Mouse (Mus musculus) spleen, postnatal 14 days (tissue): Measurements from ENCODE around the gene Olfr872.
"Not testable (repeated sequence)": the region's sequence is repeated elsewhere in the genome, so short reads cannot be mapped to it uniquely, and the experiment has no call there.

Source experiments
- DNase-seq, 2 experiments: peaks; one replicate each; pipeline ENCODE4 v3.0.0; 2021 to 2022; ENCODE audit warnings: low spot score in 2 of 2

The Olfr872 gene

DNA sequence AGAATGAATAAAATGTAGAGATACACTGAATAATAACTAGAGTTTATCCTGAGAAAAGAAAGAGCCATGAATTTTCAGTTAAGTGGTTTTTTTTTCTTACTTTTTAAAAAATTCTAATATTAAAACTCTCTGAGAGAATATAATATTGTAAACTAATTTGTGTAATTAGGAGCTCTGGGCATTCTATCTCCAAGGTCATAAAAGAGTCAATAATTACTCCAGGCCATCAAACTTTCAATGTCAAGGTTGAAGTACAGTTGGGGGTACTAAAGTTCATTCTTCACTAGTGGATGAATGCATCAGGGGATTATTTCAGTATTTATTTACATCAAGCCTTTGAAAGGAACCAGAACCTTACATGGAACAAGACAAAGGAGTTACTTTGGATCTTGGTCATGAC lies at the start of gene Olfr872:
Gene Olfr872 (plus strand): TSS at position 301 of the 400 bp plus-strand sequence.
- DNase-seq: no peak

DNA sequence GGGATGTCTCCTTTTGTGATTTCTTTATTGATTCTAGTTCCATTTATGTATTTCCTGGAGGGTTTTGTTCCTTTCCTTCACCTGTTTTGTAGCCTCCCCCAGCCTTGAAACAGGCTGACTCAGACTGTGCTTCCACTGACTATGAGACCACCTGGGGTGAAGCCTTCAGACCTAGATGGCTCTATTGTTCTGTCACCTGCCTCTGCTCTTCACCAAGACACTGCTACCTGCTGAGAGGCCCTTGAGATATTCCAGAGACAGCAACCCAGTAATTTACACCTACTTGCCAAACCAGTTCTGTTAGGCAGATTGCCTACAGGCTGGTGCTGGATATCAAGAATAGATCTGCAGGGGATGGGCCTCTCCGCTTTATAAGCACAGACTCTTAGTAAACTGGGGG lies 34.8 kb upstream of the Olfr872 start:
- no peak for DNase-seq

DNA sequence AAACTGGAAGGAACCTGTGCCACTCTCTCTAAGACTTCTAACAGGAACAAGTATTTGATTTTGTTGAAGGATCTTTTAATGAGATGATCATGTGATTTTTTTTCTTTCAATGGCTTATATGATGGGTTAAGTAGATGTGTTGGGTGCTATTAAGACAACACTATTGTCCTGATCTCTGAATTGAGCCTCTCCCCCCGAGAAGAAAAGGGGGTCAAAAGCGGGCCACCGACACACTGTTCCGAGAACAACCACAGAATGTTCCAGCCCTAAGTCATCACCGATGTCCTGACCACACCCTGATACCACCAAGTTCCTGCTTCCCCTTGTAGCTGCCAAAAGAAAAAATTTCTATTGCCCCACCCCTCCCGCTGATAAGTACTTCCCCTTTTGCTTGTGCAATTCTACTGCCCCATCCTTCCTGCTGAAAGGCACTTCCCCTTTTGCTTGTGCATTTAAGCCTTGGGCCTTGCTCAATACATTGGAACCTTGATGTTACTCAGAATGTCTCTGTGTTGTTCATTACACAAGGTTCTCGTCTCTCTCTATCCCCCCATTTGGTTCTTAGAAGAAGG lies 33.4 kb upstream of the Olfr872 start:
- not testable (repeated sequence) for DNase-seq

DNA sequence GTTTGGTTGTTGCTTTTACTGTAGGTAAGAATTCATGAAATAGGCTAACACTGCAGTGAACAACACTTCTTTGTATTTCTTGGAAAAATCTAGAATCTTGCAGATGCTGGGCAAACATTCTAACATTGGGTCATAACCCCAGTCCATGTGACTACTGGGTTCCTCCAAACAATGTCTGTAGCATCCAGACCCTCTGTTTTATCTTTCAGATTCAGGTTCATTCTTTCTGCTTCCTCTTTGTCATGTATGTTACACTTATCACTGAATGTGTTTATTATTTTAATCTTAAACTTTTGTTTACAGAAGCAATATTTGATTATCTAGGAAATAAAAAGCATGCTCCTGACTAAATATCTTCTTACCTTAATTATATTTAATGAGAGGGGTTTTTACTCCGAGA lies 26.1 kb upstream of the Olfr872 start:
- DNase-seq: no peak

DNA sequence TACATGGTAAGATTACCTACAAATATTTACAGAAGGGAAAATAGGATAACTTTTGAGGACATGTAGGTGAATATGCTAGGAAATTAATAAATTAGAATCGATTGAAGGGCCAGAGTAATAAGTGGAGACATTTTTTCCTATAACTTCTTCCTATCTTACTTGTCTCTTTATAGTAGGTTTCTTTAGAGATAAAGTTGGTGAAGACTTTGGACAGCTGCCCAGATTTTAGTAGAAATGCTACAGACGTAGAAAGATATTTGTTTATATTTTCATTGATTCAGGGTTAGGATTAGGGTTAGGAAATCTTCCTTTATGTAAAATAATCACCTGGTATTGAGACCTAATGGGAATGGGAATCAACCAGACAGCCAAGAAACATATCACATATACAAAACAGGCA lies 25.4 kb upstream of the Olfr872 start:
- no peak for DNase-seq

DNA sequence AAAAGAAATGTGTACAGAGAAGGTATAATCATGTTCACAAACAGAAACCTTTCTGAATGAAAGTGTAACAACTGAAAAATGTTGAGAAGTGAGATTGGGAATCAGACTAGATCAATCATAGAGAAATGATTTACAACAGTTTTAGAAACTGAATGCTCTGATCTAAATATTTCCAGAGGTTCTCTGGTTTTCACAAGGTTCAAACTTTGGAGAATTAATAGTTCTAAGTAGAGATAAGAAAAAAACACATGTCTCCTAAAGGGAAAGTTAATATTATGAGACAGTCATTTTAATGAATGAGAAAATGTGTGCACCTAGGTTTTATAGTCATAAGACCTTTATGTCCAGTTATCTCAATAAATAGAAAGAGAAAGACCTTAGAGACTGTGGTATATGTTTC lies 25.0 kb upstream of the Olfr872 start, which contains the start of gene Olfr871:
Gene Olfr871 (plus strand): TSS at position 301 of the 400 bp plus-strand sequence.
- DNase-seq: no peak

DNA sequence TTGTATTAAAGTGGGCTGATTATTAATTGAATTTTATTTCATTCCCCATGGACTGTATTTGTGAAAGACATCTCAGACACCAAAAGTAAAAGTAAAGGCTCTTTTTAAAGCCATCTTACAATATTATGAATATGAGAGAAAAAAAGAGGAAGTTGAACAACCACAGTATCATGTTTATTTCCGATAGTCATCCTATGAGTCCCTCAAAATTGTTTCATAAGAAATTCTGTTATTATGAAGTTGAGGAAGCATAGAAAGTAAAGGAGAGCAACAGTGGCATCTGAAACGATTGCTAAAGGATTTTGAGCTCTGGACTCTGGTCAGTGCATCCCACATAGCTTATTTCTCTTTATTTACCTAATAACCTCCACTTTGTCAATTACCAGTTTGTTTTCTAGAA lies 459 bp downstream of the Olfr872 start:
- DNase-seq: no peak

DNA sequence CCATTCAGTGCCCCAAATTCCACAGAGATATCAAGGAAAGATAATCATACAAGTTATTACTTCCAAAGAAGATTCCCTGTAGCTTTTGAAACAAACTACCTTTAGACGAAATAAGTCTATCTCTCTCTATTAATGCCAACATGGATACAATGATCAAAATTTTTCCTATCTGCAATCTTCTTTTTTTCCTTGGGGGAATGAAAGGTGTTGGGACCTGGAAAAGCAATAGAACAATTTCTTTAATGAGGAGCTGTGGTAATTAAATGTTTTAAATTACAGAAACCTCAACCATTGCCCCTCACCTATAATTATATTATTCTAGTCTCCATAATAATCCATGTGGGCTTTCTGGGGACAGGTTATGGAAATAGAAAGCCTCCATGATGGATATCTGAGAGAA lies 45.1 kb downstream of the Olfr872 start, which contains the start of gene Olfr39:
Gene Olfr39 (plus strand): TSS at position 301 of the 400 bp plus-strand sequence.
- no peak for DNase-seq

DNA sequence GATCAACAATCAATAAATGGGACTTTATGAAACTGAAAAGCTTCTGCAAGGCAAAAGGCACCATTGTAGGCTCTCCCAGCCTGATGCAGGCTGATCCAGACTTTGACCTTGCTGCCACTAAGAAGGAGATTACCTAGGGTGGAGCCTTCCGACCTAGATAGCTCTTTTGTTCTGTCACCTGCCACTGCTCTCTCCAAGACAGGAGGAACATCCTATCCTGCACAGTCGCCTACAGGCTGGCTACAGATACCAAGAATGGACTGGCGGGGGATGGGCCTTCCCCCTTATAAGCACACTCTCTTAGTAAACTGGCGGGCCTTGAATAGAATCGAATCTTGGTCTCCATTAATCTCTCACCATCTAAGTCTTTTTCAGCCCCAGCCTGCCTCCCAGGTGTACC lies 58.6 kb downstream of the Olfr872 start:
- not testable (repeated sequence) for DNase-seq

DNA sequence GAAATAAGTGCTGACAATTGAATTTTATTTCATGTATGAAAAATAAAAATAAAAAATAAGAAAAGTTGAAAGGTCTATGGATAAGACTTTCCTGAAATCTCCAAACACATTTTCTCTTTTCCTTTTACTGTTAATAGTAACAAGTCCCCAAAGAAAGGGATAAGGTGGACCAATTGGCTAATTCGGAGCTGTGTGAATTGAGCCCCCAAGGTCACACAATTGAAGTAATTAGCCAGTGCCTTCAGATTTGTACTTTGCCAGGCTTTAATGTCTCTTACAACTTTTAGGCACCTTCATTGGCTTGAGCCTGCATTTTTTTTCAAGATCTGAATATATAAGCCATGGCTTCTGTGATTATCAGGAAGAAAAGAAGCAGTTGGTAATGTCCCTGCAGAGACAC lies 61.3 kb downstream of the Olfr872 start, which contains the start of gene Olfr873:
Gene Olfr873 (plus strand): TSS at position 301 of the 400 bp plus-strand sequence.
- DNase-seq: no peak
